Mouse (Mus musculus) cerebellum, adult (tissue): ENCODE measurements around the gene Dcps.

ENCODE experiments used
- ATAC-seq: cut with Nextera tagmentation; 2 replicates; pipeline ENCODE4 v1.9.2; 2017; ENCODE audit warnings: mild to moderate bottlenecking, moderate library complexity, mixed read lengths; ENCODE audit not compliant: insufficient number of reproducible peaks, low FRiP score, low TSS enrichment

Dcps gene

GRCm38 (mm10) chr9:35175251-35176123 is at the start of gene Dcps:
TSS of gene Dcps (minus strand) at chr9:35176061.
- ATAC-seq = peak; percentile 94

GRCm38 (mm10) chr9:35223466-35223865 is 47.6 kb upstream of the Dcps start:
- no peak for ATAC-seq

GRCm38 (mm10) chr9:35217963-35218362 is 42.1 kb upstream of the Dcps start:
- no peak for ATAC-seq

- ATAC-seq = no peak
Measured at GRCm38 (mm10) chr9:35211573-35212511, 36.0 kb upstream of the Dcps start.

- peak; percentile 97 for ATAC-seq
Measured at GRCm38 (mm10) chr9:35210542-35211474, 34.9 kb upstream of the Dcps start, which contains the start of gene Foxred1. TSS of gene Foxred1 (minus strand) at chr9:35211055.

- no peak for ATAC-seq
Measured at GRCm38 (mm10) chr9:35204421-35204820, 28.6 kb upstream of the Dcps start.

- no peak for ATAC-seq
Measured at GRCm38 (mm10) chr9:35203536-35203935, 27.7 kb upstream of the Dcps start.

- no peak for ATAC-seq
Measured at GRCm38 (mm10) chr9:35200529-35201060, 24.7 kb upstream of the Dcps start.

GRCm38 (mm10) chr9:35199772-35200471 is 24.1 kb upstream of the Dcps start, which contains the start of the genes Srpr and Tirap:
TSS of gene Srpr (plus strand) at chr9:35200175.
TSS of gene Tirap (minus strand) at chr9:35200291.
- peak; percentile 93 for ATAC-seq

- ATAC-seq = peak; percentile 49; the same call in 1 of the 2 replicates
Measured at GRCm38 (mm10) chr9:35198945-35199771, 23.3 kb upstream of the Dcps start.

- no peak for ATAC-seq
Measured at GRCm38 (mm10) chr9:35198351-35198750, 22.5 kb upstream of the Dcps start.

- no peak for ATAC-seq
Measured at GRCm38 (mm10) chr9:35197625-35198024, 21.8 kb upstream of the Dcps start.

GRCm38 (mm10) chr9:35194048-35194447 is 18.2 kb upstream of the Dcps start:
- ATAC-seq = no peak

- no peak for ATAC-seq
Measured at GRCm38 (mm10) chr9:35192983-35193542, 17.2 kb upstream of the Dcps start.

- ATAC-seq = no peak
Measured at GRCm38 (mm10) chr9:35188700-35189099, 12.8 kb upstream of the Dcps start.

GRCm38 (mm10) chr9:35187351-35187903 is 11.6 kb upstream of the Dcps start:
- ATAC-seq = no peak

- ATAC-seq = no peak
Measured at GRCm38 (mm10) chr9:35186430-35186829, 10.6 kb upstream of the Dcps start.
